ENCODE assay signal across 8 mouse cellular contexts in the genomic region with DNA sequence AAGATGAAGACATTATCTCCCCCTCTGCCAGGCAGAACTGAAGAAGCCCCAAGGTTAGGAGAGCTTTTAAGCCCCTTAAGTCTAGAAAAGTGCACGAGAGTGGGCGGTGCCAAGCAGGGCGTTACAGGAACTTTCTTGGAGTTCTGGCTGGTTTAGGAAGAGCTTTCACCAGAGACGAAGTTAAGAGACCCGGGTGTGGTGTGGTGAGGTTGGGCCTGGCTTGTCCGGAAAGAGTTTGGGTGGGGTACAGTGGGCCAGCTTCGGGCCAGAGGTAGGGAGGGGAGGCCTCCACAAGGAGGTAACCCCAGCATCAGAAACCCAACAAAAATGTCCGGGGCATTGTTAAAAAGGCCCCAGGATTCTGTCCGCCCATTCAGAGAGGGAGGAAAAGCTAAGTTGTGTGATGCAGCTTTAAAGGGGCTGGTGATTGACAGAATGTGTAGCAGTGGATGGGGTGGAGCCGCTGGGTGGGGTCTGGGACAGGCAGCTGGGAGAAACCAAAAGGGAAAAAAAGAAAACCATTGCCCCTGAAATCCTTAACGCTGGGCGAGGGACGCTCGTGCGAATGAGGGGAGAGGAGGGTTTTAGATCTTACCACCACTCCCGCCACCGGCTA. TPM values are rescaled to one million over a fixed set of nuclear protein-coding genes. Genes with fewer than 3 reads are reported as not detected.
DNase-seq lines count a peak whose midpoint lies in the region; ATAC-seq and TF ChIP-seq lines count a peak whose summit lies in the region.

Klf8 (plus strand) TSS at position 163 of the 616 bp plus-strand sequence.

- H3K27me3 ChIP-seq in lung, embryonic 14.5 days (ENCODE audit: insufficient read depth, low read length), result no peaks in the 10 kb centered on the region
- H3K27me3 ChIP-seq in stomach, embryonic 14.5 days (ENCODE audit: control insufficient read depth, insufficient read depth, low read length), result no peaks in the 10 kb centered on the region

- peak; percentile 26 for DNase-seq in lung, embryonic 14.5 days
- no peak for DNase-seq in lung, postnatal 25 days (ENCODE audit: low spot score)
- peak; percentile 21 for DNase-seq in cerebellum, adult 9-10 months
- peak; percentile 14 for DNase-seq in frontal cortex, postnatal 36 days (ENCODE audit: low spot score in 2 of 2)
- DNase-seq in layer of hippocampus, adult 8-10 months (ENCODE audit: low spot score in 2 of 2), result peak; percentile 9
- peak; percentile 6 for DNase-seq in lung, postnatal 36 days
- DNase-seq in gastrocnemius, postnatal 4 days (ENCODE audit: low spot score in 2 of 2), result no peak

- H3K36me3 ChIP-seq in lung, embryonic 14.5 days (ENCODE audit: insufficient read depth), result no peaks in the 10 kb centered on the region
- no peaks in the 10 kb centered on the region for H3K36me3 ChIP-seq in stomach, embryonic 14.5 days (ENCODE audit: control insufficient read depth, insufficient read depth, low read length)

- peak within 1 kb of the TSS; percentile 62 for H3K4me2 ChIP-seq in lung, embryonic 14.5 days
- H3K4me2 ChIP-seq in stomach, embryonic 14.5 days (replicated peaks; ENCODE audit: low read depth, low read length), result peak within 1 kb of the TSS; percentile 48

- no peaks in the 10 kb centered on the region for H3K4me1 ChIP-seq in lung, embryonic 14.5 days (ENCODE audit: insufficient read depth)
- no peaks in the 10 kb centered on the region for H3K4me1 ChIP-seq in stomach, embryonic 14.5 days (ENCODE audit: control insufficient read depth, insufficient read depth, low read length)

- peak; percentile 84 for ATAC-seq in lung, embryonic 14.5 days (ENCODE audit: insufficient read depth)
- no peak for ATAC-seq in stomach, embryonic 14.5 days (ENCODE audit: insufficient number of reproducible peaks, insufficient read depth, low FRiP score, low read depth)

- H3K9me3 ChIP-seq in lung, embryonic 14.5 days (ENCODE audit: low read depth, low read length), result no peaks in the 10 kb centered on the region
- no peaks in the 10 kb centered on the region for H3K9me3 ChIP-seq in stomach, embryonic 14.5 days (ENCODE audit: control insufficient read depth, low read depth, low read length)

- peak within 1 kb of the TSS; percentile 47 for H3K4me3 ChIP-seq in lung, embryonic 14.5 days (ENCODE audit: low read depth, low read length)
- H3K4me3 ChIP-seq in stomach, embryonic 14.5 days (ENCODE audit: low read depth, low read length), result peak within 1 kb of the TSS; percentile 37

- H3K9ac ChIP-seq in lung, embryonic 14.5 days, result peak within 1 kb of the TSS; percentile 36; the same call in 1 of the 2 replicates
- H3K9ac ChIP-seq in stomach, embryonic 14.5 days (replicated peaks; ENCODE audit: low read depth, low read length), result no peak within 1 kb of the TSS

- H3K27ac ChIP-seq in lung, embryonic 14.5 days (ENCODE audit: low read depth), result no peak within 1 kb of the TSS
- H3K27ac ChIP-seq in stomach, embryonic 14.5 days (ENCODE audit: low read length), result no peak within 1 kb of the TSS

- WGBS in lung, embryonic 14.5 days, result 20% methylated on average over 17 of the region's 17 CpGs
- 24% methylated on average over 17 of the region's 17 CpGs for WGBS in stomach, embryonic 14.5 days

- TF ChIP-seq CTCF in lung, embryonic 14.5 days (IDR thresholded peaks at IDR 0.05; ENCODE audit: low read depth), result no peak

RNA-seq across cellular contexts. Expression of gene Klf8, which starts in this region (rescaled TPM):
- 1.0 and 1.3 TPM in 2 replicates for polyA plus RNA-seq in lung, embryonic 14.5 days (2014; fragmentation: Nextera tagmentation; extraction: Ambion mirVana)
- 1 to 10 TPM; 3.2 to 4.4 (median 4.2) TPM for total RNA-seq in layer of hippocampus, adult 8-10 months (2022)
- 1.2 and 1.3 TPM in 2 replicates for polyA plus RNA-seq in stomach, embryonic 14.5 days (2014; fragmentation: Nextera tagmentation; extraction: Ambion mirVana)
- total RNA-seq in gastrocnemius, postnatal 4 days (2021), result 1 to 10 TPM in 1 of 2 experiments, under 1 TPM in 1; 0.76 to 1.3 TPM

Comparison
In these comparisons a context has a peak if more than half of its experiments do, and no peak if none do; other contexts are left out.
1. DNase-seq: peak in lung, embryonic 14.5 days (single experiment), cerebellum, adult 9-10 months (single experiment), frontal cortex, postnatal 36 days (2 of 2), layer of hippocampus, adult 8-10 months (2 of 2) and lung, postnatal 36 days (single experiment); none in lung, postnatal 25 days (single experiment) and gastrocnemius, postnatal 4 days (0 of 2).